Mouse (Mus musculus): Measurements from ENCODE around the gene Fbxo28. TPM values are rescaled to one million over a fixed set of nuclear protein-coding genes. Genes with fewer than 3 reads are reported as not detected.

The Fbxo28 gene
- polyA plus RNA-seq (2014; fragmentation: Illumina TruSeq; extraction: RNeasy Lipid Tissue Mini Kit (QIAGEN cat#74804); ENCODE audit: low read depth, low replicate concordance), result 14.0 TPM

GRCm38 (mm10) chr1:182340821-182341781, at the start of gene Fbxo28:
Gene Fbxo28, minus strand, starts transcription at chr1:182341629.

GRCm38 (mm10) chr1:182282091-182283075, 59.0 kb downstream of the Fbxo28 start, which contains the start of gene Degs1:
Gene Degs1, minus strand, starts transcription at chr1:182282804.

Other genes with a start within 250 kb of the Fbxo28 start
- 71.0 TPM for gene Srp9, start 216.9 kb downstream of the Fbxo28 start, polyA plus RNA-seq (2014; fragmentation: Illumina TruSeq; extraction: RNeasy Lipid Tissue Mini Kit (QIAGEN cat#74804); ENCODE audit: low read depth, low replicate concordance)
- not detected for gene Vmn1r1, start 177.1 kb downstream of the Fbxo28 start, polyA plus RNA-seq (2014; fragmentation: Illumina TruSeq; extraction: RNeasy Lipid Tissue Mini Kit (QIAGEN cat#74804); ENCODE audit: low read depth, low replicate concordance)
- gene Degs1, start 58.8 kb downstream of the Fbxo28 start, polyA plus RNA-seq (2014; fragmentation: Illumina TruSeq; extraction: RNeasy Lipid Tissue Mini Kit (QIAGEN cat#74804); ENCODE audit: low read depth, low replicate concordance), result 62.0 TPM
- 8.6 TPM for gene Trp53bp2, start 67.5 kb upstream of the Fbxo28 start, polyA plus RNA-seq (2014; fragmentation: Illumina TruSeq; extraction: RNeasy Lipid Tissue Mini Kit (QIAGEN cat#74804); ENCODE audit: low read depth, low replicate concordance)
- 67.7 TPM for gene Capn2, start 176.0 kb upstream of the Fbxo28 start, polyA plus RNA-seq (2014; fragmentation: Illumina TruSeq; extraction: RNeasy Lipid Tissue Mini Kit (QIAGEN cat#74804); ENCODE audit: low read depth, low replicate concordance)
- gene Capn8, start 223.4 kb upstream of the Fbxo28 start, polyA plus RNA-seq (2014; fragmentation: Illumina TruSeq; extraction: RNeasy Lipid Tissue Mini Kit (QIAGEN cat#74804); ENCODE audit: low read depth, low replicate concordance), result not detected

Data from heart, adult 10 weeks (tissue).